In genomic region chr13:6292098-6292497, GRCm38 (mm10) we compare ENCODE assay signal across 12 mouse cellular contexts.
DNase-seq lines count a peak whose midpoint lies in the region; ATAC-seq and TF ChIP-seq lines count a peak whose summit lies in the region.
"Had no signal": no experiment of that assay in that cellular context is flagged by ENCODE, and none has a peak within 500 bp of the region (broad histone marks: within the 10 kb centered on the region; RNA-seq: fewer than 3 reads in every experiment).

No protein-coding gene starts in this region.

- DNase-seq in thymus, postnatal 0 days (ENCODE audit: low spot score), result peak; percentile 14
- DNase-seq in thymus, postnatal 25 days, result no peak
- no peak for DNase-seq in urinary bladder, postnatal 25 days (ENCODE audit: low spot score)
- DNase-seq: cerebellum, adult 11 months; gastrocnemius, postnatal 14 days; heart, postnatal 14 days; liver, embryonic 13.5 days; right cerebral cortex, adult 18-20 months had no signal

- no peak overlapping the region for H3K9ac ChIP-seq in intestine, postnatal 0 days (ENCODE audit: low read depth, low read length)
- no peak overlapping the region for H3K9ac ChIP-seq in intestine, embryonic 16.5 days (ENCODE audit: low read depth, low read length)
- H3K9ac ChIP-seq in neural tube, embryonic 15.5 days (replicated peaks), result no peak overlapping the region
- H3K9ac ChIP-seq: liver, embryonic 13.5 days had no signal

- WGBS in intestine, postnatal 0 days, result 55% methylated on average over 3 of the region's 3 CpGs
- WGBS in intestine, embryonic 16.5 days, result 61% methylated on average over 3 of the region's 3 CpGs
- WGBS in neural tube, embryonic 15.5 days, result 56% methylated on average over 3 of the region's 3 CpGs

- no peak overlapping the region for H3K4me3 ChIP-seq in intestine, postnatal 0 days (ENCODE audit: low read depth, low read length)
- H3K4me3 ChIP-seq in intestine, embryonic 16.5 days (ENCODE audit: low read length), result no peak overlapping the region
- no peak overlapping the region for H3K4me3 ChIP-seq in neural tube, embryonic 15.5 days (replicated peaks)
- H3K4me3 ChIP-seq: liver, embryonic 13.5 days had no signal

- no peak overlapping the region for H3K27ac ChIP-seq in intestine, postnatal 0 days (ENCODE audit: low read depth, low read length)
- H3K27ac ChIP-seq in intestine, embryonic 16.5 days (ENCODE audit: low read length), result no peak overlapping the region
- H3K27ac ChIP-seq in neural tube, embryonic 15.5 days (replicated peaks), result no peak overlapping the region
- H3K27ac ChIP-seq: liver, embryonic 13.5 days had no signal

- no peak overlapping the region for H3K4me2 ChIP-seq in intestine, postnatal 0 days (replicated peaks; ENCODE audit: low read depth)
- no peak overlapping the region for H3K4me2 ChIP-seq in intestine, embryonic 16.5 days (ENCODE audit: low read depth, low read length)
- H3K4me2 ChIP-seq in neural tube, embryonic 15.5 days, result no peak overlapping the region
- H3K4me2 ChIP-seq: liver, embryonic 13.5 days had no signal

- no peaks in the 10 kb centered on the region for H3K27me3 ChIP-seq in intestine, postnatal 0 days (replicated peaks; ENCODE audit: control insufficient read depth, insufficient read depth, low read length)
- no peaks in the 10 kb centered on the region for H3K27me3 ChIP-seq in intestine, embryonic 16.5 days (replicated peaks; ENCODE audit: control insufficient read depth, insufficient read depth, low read length)
- H3K27me3 ChIP-seq in neural tube, embryonic 15.5 days (replicated peaks), result no peaks in the 10 kb centered on the region
- H3K27me3 ChIP-seq: liver, embryonic 13.5 days had no signal

- no peaks in the 10 kb centered on the region for H3K4me1 ChIP-seq in intestine, postnatal 0 days (replicated peaks; ENCODE audit: control insufficient read depth, insufficient read depth, low read length)
- H3K4me1 ChIP-seq in intestine, embryonic 16.5 days (ENCODE audit: control insufficient read depth, insufficient read depth, low read length), result no peaks in the 10 kb centered on the region
- no peaks in the 10 kb centered on the region for H3K4me1 ChIP-seq in neural tube, embryonic 15.5 days
- H3K4me1 ChIP-seq: liver, embryonic 13.5 days had no signal

- peak; percentile 71 for TF ChIP-seq CTCF in intestine, postnatal 0 days (IDR thresholded peaks at IDR 0.05; ENCODE audit: low read depth)

- H3K36me3 ChIP-seq in intestine, postnatal 0 days (ENCODE audit: control insufficient read depth, insufficient read depth), result no peaks in the 10 kb centered on the region
- H3K36me3 ChIP-seq in intestine, embryonic 16.5 days (ENCODE audit: control insufficient read depth, insufficient read depth, low read length), result no peaks in the 10 kb centered on the region
- no peaks in the 10 kb centered on the region for H3K36me3 ChIP-seq in neural tube, embryonic 15.5 days
- H3K36me3 ChIP-seq: liver, embryonic 13.5 days had no signal

- ATAC-seq in intestine, postnatal 0 days, result no peak
- ATAC-seq in intestine, embryonic 16.5 days, result no peak
- ATAC-seq in activated CD4-positive, CD25-positive, alpha-beta regulatory T cell, adult 4 months, result peak; percentile 36
- no peak for ATAC-seq in neural tube, embryonic 15.5 days (ENCODE audit: low FRiP score)

- no peaks in the 10 kb centered on the region for H3K9me3 ChIP-seq in intestine, postnatal 0 days (ENCODE audit: control insufficient read depth)
- no peaks in the 10 kb centered on the region for H3K9me3 ChIP-seq in intestine, embryonic 16.5 days (ENCODE audit: control insufficient read depth, low read length)
- no peaks in the 10 kb centered on the region for H3K9me3 ChIP-seq in neural tube, embryonic 15.5 days (replicated peaks)
- H3K9me3 ChIP-seq: liver, embryonic 13.5 days had no signal
